Mouse (Mus musculus) right cerebral cortex, postnatal 25 days (tissue): ENCODE results near the gene Dpy19l3.

Source experiments
- DNase-seq: peaks from one replicate; pipeline ENCODE4 v3.0.0; 2022

Dpy19l3 gene

DNA sequence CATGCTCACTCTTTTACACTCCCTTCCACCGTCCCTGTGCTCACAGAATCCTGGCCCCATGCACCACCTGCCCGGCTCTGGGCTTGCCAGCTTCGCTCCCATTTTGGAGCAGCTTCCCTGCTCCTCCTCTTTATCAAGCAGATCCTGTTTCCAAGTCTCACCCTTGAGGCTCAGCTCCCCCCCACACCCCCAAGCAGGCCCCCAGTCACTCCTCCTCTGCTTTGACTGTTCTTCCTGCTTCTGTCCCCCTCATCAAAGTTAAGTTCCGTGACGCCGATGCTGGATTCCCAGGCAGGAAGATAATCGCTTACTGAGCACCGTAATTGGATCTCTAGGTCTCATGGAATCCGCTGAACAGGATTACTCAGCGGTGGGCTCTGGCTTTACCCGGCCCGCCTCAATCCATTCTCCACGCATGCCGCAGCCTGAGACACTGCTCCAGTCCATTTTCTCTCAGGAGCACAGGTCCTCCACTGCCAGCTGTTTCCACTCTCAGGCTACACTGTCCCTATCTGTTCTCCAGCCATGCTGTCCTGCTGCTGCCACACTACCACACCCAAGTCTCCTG lies 6.8 kb downstream of the Dpy19l3 start:
- DNase-seq = no peak

DNA sequence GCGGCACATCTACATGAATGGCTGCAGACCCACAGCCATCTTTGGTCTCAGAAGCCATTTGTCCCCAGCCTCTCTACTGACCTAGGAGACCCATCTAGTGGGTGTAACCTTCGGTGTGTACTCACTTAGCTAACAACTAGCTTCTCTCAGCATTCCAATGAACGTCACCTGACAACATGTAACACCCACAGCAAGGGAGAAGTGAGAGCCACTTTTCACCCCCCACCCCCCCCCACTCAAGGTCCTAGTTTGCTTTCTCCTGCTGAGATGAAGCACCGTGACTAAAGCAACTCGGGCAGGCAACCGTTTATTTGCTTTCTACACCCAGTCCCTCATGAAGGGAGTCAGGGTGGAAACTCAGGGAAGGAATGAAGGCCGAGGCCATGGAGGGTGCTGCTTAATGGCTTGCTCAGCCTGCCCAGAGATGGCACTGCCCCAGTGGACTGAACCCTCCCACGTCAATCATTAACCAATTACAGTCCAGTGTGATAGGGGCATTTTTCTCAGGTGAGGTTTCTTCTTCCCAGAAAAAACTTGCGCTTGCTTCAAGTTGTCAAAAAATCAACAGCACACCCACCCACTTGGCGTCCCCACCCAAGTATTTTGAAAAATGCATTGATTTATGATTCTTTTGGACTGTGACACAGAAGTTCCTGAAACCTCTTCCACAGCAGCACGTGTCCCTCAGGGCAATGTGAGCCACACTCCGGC lies 7.4 kb downstream of the Dpy19l3 start:
- no peak for DNase-seq

DNA sequence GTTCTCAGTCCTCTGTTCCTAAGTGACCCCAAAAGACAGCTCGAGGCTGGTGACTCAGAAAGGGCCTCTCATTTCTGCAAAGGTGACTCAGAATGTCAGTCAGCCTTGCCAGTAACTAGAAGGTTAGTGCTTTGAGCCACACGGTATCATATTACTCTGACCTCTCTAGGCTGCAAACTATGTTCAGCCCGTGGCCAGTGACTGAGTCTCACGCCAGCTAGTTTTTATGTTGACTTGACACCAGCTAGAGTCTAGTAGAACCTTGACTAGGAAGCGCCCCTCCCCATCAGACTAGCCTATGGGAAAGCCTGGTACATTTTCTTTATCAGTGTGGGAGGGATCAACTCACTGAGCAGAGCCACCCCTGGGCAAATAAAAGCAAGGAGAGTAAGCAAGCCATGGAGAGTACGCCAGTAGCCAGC lies 9.0 kb downstream of the Dpy19l3 start:
- no peak for DNase-seq

DNA sequence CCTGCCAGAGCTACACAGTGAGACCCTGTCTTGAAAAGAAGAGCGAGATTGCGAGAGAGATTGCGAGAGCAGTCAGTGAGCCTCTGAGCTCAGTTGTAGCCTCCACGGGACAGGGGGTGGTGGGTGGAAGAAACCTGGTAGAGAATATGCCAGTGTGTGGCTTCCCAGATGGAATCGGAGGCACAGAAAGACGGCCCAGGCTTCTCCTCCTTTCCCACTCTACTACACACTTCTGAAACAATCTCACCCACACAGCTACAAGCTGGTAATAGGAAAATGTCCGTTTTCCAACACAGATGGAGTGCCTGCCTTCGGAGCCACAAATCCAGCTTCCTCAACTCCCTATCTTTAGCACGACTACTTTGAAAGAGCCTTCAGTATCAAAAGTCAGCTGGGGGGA lies 9.5 kb downstream of the Dpy19l3 start:
- DNase-seq = peak; percentile 77

DNA sequence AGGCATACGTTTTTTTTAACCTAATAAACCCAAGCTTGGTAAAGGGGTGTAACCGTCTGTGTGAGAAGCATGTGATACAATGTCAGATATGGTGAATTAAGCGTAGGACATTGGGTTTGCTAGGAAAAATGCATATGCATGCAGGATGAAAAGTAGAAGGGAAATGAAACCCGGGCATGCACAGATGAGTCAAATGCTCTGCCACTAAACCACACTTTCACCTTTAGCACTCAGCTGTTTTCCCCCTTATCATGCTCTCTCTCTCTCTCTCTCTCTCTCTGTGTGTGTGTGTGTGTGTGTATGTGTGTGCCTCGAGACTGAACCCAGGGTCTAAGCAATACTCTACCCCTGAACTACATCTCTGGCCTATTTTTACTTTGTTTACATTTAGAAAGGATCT lies 11.9 kb downstream of the Dpy19l3 start:
- DNase-seq = no peak

DNA sequence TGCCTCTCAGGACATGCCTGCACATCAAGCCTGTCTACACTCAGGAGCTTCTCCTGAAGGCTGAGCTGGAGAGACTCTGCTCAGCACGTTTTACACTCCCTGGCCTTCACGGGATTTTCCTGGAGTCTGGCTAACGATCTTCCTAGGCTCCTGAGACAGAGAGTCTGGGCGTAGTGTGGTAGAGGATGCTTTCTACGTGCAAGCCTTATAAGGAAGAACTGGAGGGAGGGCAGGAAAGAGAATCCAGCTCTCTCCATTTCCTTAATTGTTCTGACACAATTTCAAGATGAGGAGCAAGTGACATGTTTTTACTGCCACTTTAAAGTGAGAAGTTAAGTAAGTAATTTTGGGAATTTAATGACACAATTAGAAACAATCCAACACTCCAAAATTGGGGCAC lies 12.4 kb downstream of the Dpy19l3 start:
- DNase-seq = no peak

DNA sequence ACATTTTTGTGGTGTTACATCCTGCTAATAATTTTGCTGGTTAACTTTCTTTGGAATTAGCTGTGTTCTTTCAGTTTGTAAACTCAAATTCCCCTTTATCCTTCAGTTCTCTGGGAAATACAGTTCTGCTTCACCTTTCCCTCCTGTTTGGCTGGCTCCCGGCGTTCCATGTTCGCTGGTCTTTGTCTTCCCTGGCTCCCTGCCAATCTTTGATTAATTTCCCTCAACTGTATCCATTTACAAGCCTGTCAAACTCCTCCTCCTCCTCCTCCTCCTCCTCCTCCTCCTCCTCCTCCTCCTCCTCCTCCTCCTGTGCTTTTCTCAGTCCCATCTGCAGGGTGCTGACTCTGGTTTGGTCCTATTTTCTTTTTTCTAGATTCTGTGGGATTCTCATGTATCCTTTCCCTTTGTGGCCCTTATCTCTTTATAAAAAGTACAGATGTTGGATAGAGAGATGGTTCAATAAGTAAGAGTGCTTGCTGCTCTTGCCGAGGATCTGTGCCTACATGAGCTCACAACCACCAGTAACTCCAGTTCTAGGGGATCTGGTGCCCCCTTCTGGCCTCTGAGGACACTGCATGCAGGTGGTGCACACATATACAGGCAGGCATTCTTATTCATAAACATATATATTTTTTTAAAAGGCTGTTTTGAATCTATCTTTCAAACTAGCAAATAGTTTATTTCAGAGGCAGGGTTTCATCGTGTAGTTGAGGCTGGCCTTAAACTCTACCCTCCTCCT lies 13.6 kb downstream of the Dpy19l3 start:
- DNase-seq = no peak

DNA sequence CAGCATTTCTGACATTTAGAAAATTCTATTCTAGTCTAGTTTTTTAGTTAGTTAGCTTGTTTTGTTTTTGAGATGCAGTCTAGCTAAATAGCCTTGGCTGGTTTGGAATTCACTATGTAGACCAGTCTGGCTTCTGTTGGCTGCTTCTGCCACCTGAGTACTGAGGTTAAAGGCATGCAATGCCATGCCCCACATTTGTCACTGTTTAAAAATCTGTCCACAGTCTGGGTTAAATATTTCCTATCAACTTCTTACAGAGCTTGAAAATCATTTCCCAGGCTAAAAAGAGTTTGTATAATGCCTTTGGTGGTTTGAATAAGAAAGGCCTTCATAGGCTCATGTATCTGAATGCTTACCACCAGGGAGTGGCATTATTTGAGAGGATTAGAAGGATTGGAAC lies 15.4 kb downstream of the Dpy19l3 start:
- no peak for DNase-seq

DNA sequence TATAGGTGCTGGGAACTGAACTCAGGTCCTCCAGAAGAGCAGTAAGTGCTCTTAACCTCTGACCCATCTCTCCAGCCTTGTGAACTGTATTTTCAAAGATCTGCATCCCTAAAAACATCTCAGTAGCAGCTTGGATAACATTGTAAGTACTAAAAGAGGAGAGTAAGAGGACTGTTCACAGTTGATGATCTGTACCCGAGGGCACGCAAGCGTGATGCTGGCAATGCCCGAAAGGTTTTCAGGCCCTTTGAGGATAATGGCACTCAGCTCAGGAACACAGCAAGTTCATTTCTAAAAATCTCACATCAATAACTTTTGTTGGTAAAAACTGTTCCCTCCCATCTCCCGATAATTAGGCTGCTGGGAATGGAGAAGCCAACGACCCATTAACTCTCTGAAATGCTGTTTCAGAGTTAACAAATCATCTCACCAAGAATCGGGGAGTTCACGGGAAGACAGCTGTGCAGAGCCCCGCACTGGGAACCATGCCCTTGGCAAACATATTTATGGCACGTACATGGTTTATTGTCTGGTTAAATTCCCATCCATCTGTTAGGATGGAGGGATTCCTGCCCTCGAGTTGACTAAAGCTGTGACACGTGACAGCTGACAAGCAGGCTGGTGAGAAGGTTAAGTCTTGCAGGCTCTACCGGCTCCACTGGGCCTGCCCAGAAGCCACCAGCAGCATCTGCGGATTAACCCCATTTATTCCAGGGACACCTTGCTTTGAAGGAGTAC lies 20.8 kb downstream of the Dpy19l3 start:
- DNase-seq = no peak

DNA sequence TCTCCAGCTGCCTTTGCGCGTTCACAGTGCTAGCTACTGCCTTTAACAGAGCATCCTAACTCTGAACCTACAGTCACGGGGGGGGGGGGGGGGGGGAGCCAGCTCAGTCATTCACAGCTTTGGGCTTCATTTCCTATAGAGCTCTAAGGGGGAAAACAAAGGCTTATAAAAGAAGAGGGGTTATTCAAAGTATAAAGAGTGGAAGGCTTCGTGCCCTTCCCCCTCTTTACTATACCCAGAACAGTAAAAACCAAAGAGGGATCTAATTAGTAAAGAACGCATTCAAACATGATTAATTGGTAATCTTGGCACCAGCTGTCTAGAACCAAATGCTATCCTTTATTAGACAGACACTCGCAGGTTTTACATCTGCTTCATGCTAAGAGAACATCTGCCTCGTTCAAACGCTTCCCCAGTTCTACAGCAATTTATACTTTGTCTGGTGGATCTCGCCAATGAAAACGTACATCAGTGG lies 21.6 kb downstream of the Dpy19l3 start:
- DNase-seq = no peak

DNA sequence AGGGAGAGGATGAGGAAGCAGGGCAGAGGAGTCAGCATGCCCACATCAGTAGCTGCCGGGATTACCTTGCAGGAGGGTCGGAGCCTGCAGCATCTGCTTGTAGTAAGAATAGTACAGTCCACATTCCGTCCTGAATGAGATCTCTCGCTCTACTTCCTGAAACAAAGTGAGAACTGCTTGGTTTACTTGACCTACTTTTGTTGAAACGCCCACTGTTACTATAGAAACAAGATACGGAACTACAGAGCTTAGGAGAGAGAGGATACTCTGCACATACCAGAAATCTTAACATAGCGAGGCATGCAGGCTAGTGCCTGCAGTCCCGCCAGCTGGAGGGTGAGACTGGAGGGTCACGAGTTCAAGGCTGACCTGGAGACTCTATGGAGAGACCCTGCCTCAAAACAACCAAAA lies 24.6 kb downstream of the Dpy19l3 start:
- no peak for DNase-seq

DNA sequence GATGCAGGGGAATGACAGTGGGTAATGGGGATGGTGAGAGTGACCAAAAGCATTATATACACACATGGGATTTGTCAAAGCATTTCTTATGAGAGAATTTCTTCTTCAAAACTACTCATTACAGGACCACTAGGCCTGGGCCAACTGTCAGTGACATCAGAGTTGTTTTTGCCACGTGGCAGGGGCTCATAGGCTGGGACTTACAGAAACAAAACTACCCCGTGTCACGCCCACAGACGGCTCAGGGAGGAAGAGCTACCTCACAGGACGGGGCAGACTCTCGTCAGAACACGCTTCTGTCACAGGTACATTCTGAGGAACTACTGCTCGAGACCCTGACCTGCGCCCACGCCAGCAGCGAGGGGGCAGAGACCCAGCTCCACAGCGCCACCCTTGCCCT lies 25.9 kb downstream of the Dpy19l3 start:
- no peak for DNase-seq

DNA sequence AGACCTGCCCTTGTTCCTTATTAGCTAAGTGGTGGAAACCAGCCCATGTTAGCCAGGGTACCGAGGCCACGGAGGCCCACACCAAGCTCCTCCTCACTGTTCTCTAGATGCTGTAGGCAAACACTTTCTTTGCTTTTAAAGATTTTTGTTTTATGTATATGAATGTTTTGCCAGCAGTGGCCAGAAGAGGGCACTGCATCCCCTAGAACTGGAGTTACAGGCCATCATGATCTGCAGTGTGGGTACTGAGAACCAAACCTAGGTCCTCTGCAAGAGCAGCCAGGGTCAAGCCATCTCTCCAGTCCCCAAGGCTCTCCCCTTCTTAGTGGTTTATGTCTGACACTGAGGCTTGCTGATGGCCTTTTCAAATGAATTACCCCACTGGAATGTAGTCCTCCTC lies 31.2 kb downstream of the Dpy19l3 start:
- DNase-seq = no peak

DNA sequence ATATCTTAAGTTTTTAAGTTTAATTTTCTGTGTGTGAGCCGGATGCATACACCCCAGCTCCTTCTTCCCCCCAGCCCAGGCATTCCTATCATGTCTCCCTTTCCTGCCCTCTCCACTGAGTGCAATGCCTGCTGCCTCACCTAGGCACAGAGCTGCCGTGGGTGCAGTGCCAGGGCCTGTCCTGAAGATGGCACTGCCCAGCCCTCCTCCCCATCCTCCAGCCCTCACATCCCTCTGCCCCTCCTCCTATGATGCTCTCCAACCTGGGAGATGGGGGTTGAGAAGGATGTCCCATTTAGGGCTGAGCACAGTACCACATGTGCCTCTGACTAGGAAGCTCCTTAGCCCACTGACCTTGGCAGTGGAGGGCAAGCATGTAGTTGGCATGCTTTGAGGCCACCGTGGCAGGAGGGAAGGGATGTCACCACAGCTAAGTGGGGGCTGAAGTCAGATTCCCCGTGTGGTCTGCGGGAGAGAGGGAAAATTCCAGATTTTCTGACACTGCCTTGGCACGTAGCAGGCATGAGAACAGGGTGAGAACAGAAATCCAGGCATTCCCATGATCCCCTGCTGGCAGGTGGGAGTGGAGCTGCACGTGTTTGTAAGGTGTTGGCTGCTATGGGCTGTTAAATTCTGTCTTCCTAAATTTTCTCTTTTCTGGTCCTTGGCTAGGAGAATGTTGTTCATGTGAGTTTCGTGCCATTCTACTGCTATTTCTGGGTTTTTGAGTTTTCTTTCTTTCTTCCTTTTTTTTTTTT lies 35.7 kb downstream of the Dpy19l3 start:
- peak; percentile 26 for DNase-seq

DNA sequence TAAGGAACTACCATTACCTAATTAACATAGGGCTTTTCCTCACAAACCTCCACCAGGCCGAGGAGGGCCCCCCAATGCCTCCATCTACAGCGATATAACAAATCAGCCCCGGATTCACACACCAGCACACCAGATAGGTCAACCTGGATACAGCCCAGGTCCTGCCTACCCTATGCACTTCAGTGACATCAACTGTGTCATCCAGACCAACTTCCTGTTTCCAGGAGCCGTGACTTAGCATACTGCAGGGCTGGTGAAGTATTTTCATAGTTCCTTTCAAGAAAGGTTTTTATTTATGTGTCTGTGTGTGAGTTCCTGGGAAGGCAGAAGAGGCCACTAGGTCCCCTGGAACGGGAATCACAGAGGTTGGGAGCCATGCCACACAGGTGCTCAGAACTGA lies 43.9 kb downstream of the Dpy19l3 start:
- DNase-seq = no peak

DNA sequence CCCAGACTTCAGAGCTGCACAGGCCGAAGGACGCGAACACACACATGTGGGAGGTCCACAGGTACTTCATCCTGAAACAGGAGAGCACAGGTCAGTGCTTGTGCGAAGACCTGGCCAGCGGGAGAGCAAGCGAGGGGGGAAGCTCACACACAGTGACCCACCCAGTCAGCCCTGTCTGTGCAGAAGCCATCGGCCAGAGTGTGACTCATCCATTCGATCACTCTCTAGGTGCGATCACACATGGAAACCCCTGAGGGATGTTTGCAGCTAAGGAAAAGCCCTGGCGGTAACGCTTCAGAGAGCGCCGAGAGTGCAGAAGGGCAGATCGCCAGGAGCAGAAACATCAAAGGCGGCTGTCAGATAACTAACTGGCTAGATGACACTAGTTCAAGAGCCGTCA lies 46.2 kb downstream of the Dpy19l3 start:
- DNase-seq = no peak

DNA sequence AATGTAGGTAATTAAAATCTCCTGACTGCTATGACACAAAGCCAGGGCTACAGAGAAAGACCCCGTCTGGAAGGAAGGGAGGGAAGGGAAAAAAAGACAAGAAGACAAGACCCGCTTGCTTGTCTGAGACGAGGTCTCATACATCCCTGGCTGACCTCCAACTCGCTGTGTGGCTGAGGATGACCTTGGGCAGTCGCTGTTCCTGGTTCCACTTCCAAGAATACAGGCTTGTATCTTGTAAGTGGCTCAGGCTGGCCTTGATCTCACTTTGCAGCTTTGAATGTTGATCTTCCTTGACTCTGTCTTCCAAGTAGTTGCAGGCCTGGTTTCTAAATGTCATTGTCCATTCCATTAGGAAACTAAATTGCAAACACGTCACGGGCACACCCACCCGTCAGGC lies 55.2 kb downstream of the Dpy19l3 start:
- DNase-seq = no peak

DNA sequence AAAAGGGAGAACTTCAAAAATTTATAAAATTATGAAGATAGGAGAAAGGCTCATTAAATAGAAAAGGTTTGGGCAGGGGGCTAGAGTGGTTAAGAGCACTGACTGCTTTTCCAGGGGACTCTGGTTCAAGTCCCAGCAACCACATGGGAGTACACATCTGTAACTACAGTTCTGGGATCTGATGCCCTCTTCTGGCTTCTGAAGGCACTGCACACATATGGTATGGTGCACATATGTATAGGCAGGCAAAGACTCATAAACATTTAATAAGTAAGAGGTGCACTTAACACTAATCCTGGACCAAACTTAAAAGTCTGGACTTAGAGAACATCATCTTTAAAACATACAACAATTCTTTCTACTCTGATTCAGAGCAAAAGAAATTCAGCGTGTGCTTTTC lies 56.2 kb downstream of the Dpy19l3 start:
- DNase-seq = no peak

DNA sequence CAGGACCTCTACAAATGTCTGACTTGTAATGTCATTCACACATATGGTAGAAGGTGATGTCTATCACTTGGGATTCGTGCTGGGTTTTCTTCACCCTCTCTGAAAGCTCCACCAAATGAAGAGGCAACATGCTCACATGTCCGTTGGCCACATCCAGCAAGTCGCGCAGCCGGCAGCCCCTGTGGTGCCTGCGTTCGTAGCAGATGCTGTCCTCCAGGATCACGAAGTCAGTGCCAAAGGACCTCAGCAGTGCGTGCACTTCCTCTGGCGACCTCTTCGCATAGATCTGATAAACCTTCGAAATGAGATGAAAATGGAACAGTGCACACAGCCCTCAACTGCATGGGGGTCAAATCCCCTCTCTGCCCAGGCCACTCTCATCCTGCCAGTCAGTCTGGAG lies 61.6 kb downstream of the Dpy19l3 start:
- DNase-seq = no peak

DNA sequence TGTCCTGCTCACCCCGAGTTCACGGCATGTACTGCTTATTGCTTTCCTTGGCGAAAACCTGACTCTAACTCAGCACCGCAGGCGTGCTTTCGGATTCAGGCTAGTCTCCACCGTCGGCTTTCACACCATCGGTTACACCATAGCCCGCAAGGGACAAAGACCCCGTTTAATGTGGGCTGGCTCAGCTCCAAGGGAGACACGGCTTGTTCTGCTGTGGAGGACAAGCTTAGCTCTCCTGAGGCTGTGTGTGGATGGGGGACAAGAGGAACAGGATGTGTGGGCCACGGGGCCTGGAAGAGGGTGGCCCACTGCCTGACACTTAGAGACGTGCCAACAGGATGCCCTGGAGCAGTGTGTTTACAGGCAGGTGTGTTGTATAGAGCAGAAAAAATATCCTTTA lies 62.1 kb downstream of the Dpy19l3 start:
- no peak for DNase-seq

DNA sequence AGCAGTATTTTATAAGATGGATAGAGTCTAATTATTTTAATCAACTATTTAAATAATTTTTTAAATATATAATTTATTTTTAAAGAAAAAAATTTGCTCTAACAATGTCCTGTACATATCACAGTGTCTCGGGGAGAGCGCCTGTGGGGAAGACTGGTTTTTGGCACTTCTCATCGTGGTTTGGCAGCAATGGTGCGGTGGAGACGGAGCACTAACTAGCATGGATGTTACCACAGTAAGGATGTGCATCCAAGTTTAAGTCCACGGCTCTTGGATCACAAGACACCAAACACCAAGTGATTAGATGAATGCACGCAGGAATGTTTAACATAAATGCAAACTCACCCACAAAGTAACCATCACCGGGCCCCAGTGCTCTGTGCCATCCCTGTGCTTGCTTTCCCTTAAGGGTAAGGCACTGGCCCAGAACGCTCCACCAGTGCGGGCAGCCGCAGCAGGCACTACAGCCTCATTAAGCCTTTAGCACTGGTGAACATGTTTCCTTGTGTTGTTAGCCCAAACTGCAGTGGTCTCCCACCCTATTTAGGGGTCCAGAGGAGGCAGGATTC lies 65.4 kb downstream of the Dpy19l3 start:
- no peak for DNase-seq

DNA sequence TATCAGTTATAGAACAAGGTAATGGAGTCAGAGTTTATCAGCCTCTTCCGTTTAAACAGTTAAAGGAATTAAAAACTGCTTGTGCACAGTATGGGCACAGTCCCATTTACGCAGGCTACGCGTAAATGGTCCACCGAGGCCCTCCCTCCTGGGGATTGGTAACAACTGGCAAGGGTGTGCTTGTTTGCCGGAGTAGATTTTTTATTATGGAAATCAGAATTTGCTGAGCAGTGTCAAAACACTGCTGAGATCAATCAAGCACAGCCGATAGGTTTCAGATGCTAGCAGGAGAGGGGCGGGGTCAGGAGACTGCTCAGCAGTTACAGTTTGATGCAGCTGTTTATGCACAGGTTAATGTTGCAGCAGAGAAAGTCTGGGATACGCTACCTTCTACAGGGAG lies 66.0 kb downstream of the Dpy19l3 start:
- DNase-seq = no peak
